Mouse (Mus musculus) lung, postnatal 0 days (tissue): ENCODE data around the gene Grin1.

ENCODE experiments used
- CTCF ChIP-seq: IDR thresholded peaks from 2 replicates; pipeline ENCODE4 v1.5.1; 2016; ENCODE audit warnings: antibody characterized with exemption, mild to moderate bottlenecking
- EP300 ChIP-seq: IDR thresholded peaks from 2 replicates; pipeline ENCODE4 v1.6.1; 2016; ENCODE audit warnings: antibody characterized with exemption, mild to moderate bottlenecking, control low read depth

DNA sequence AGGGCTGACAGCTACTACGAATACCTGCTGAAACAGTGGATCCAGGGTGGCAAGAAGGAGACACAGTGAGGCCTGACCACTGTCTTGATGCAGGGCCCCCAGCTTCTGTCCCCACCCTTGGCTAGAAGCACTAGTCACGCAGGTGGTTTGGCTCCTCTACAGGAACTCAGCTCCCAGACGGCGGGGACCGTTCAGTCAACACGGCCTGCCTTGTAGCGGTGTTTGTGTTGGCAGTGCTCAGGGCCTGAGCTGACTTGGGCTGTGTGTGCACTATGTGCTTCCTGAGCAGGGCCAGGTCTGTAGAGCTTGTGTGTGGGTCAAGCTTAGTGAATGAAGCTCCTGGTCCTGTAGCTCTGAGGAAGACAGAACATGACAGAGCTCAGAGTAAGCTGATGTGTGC, 29.2 kb upstream of the Grin1 start:
- no peak for TF ChIP-seq CTCF
- no peak for TF ChIP-seq EP300
